Mouse (Mus musculus) heart, embryonic 12.5 days (tissue): ENCODE measurements around the gene Mdfi. TPM values are rescaled to one million over a fixed set of nuclear protein-coding genes. Genes with fewer than 3 reads are reported as not detected.

Source experiments
- ATAC-seq: fragments of 200-750 bp; cut with Nextera tagmentation; 2 replicates; pipeline ENCODE4 v1.8.0; 2017; ENCODE audit warnings: moderate TSS enrichment, moderate library complexity; ENCODE audit not compliant: insufficient number of reproducible peaks, low FRiP score
- H3K27ac ChIP-seq: fragments of 300-500 bp; sonication (generic); 2 replicates; pipeline ENCODE4 v1.5.1; 2016; ENCODE audit warnings: mild to moderate bottlenecking, moderate library complexity; ENCODE audit not compliant: poor library complexity, severe bottlenecking
- H3K27me3 ChIP-seq: fragments of 300-500 bp; sonication (generic); replicated peaks from 2 replicates; pipeline ENCODE4 v1.6.1; 2016; ENCODE audit warnings: mild to moderate bottlenecking, moderate library complexity
- H3K36me3 ChIP-seq: fragments of 300-500 bp; sonication (generic); 2 replicates; pipeline ENCODE4 v1.6.1; 2016; ENCODE audit warnings: mild to moderate bottlenecking, moderate library complexity
- H3K4me1 ChIP-seq: fragments of 300-500 bp; sonication (generic); replicated peaks from 2 replicates; pipeline ENCODE4 v1.6.1; 2016; ENCODE audit warnings: mild to moderate bottlenecking
- H3K4me2 ChIP-seq: fragments of 300-500 bp; sonication (generic); 2 replicates; pipeline ENCODE4 v1.6.1; 2016; ENCODE audit warnings: mild to moderate bottlenecking, moderate library complexity
- H3K4me3 ChIP-seq: fragments of 300-500 bp; sonication (generic); 2 replicates; pipeline ENCODE4 v1.5.1; 2016; ENCODE audit warnings: mild to moderate bottlenecking
- H3K9ac ChIP-seq: fragments of 300-500 bp; sonication (generic); 2 replicates; pipeline ENCODE4 v1.6.1; 2016; ENCODE audit warnings: mild to moderate bottlenecking, moderate library complexity
- H3K9me3 ChIP-seq: fragments of 300-500 bp; sonication (generic); replicated peaks from 2 replicates; pipeline ENCODE4 v1.6.1; 2016; ENCODE audit warnings: mild to moderate bottlenecking, moderate library complexity
- WGBS: fragments of 180-500 bp; shearing (Covaris S2); methylation state at CpG from one replicate; pipeline ENCODE4 v1.1.7; 2016; 5-methylcytosine and 5-hydroxymethylcytosine counted together
- polyA plus RNA-seq: library from polyadenylated mRNA; unstranded; fragments of >200 nt; fragmentation: Nextera tagmentation; extraction: Ambion mirVana; gene quantifications from 2 replicates; pipeline ENCODE4 v1.2.1, GENCODE M21; 2016

The Mdfi gene
- polyA plus RNA-seq, 1 experiment from 2014 or later, result 11.1 TPM

- no peaks in the 10 kb centered on the region for H3K36me3 ChIP-seq
- ATAC-seq, result no peak
- no peak overlapping the region for H3K4me2 ChIP-seq
- H3K9me3 ChIP-seq, result no peaks in the 10 kb centered on the region
- no peak overlapping the region for H3K27ac ChIP-seq
- H3K9ac ChIP-seq, result no peak overlapping the region
- H3K27me3 ChIP-seq, result no peaks in the 10 kb centered on the region
- H3K4me3 ChIP-seq, result no peak overlapping the region
- 74% methylated on average over 4 of the region's 4 CpGs for WGBS
- peaks cover 49% of the 10 kb centered on the region for H3K4me1 ChIP-seq
Measured at GRCm38 (mm10) chr17:47765986-47766385, 68.5 kb downstream of the Mdfi start.

Other genes starting within 250 kb of the Mdfi start
- gene Bysl, start 223.2 kb downstream of the Mdfi start, polyA plus RNA-seq, result 24.7 and 27.8 TPM in 2 replicates
- 27.8 and 30.0 TPM in 2 replicates for gene Med20, start 223.1 kb downstream of the Mdfi start, polyA plus RNA-seq
- gene Gm20517, start 223.1 kb downstream of the Mdfi start, polyA plus RNA-seq, result 1.3 and 2.7 TPM in 2 replicates
- gene Usp49, start 204.0 kb downstream of the Mdfi start, polyA plus RNA-seq, result 3.5 and 4.8 TPM in 2 replicates
- gene Tomm6, start 146.3 kb downstream of the Mdfi start, polyA plus RNA-seq, result 352 and 355 TPM in 2 replicates
- 4.6 and 5.1 TPM in 2 replicates for gene Frs3, start 145.7 kb downstream of the Mdfi start, polyA plus RNA-seq
- 0.15 and 0.19 TPM in 2 replicates for gene Gm21981, start 140.2 kb downstream of the Mdfi start, polyA plus RNA-seq
- 0.56 TPM in 1 of 2 replicates, not detected in the other for gene Prickle4, start 140.0 kb downstream of the Mdfi start, polyA plus RNA-seq
- gene Pgc, start 107.8 kb downstream of the Mdfi start, polyA plus RNA-seq, result not detected in 2 replicates
- gene Tfeb, start 97.7 kb downstream of the Mdfi start, polyA plus RNA-seq, result 22.7 and 24.5 TPM in 2 replicates
- 20.7 and 22.5 TPM in 2 replicates for gene Foxp4, start 90.0 kb upstream of the Mdfi start, polyA plus RNA-seq
- not detected in 2 replicates for gene 1700122O11Rik, start 203.6 kb upstream of the Mdfi start, polyA plus RNA-seq